Mouse (Mus musculus) bone marrow macrophage, adult 2 months (primary cell): Measurements from ENCODE around the gene Cdv3.

ENCODE experiments used
- CTCF ChIP-seq: IDR thresholded peaks from 2 replicates; pipeline ENCODE4 v1.5.1; 2012; ENCODE audit warnings: low read depth, mild to moderate bottlenecking, low read length, moderate library complexity
- POLR2A ChIP-seq: IDR thresholded peaks from 2 replicates; pipeline ENCODE4 v1.6.1; 2012; ENCODE audit warnings: mild to moderate bottlenecking, low read depth, low read length, borderline replicate concordance

DNA sequence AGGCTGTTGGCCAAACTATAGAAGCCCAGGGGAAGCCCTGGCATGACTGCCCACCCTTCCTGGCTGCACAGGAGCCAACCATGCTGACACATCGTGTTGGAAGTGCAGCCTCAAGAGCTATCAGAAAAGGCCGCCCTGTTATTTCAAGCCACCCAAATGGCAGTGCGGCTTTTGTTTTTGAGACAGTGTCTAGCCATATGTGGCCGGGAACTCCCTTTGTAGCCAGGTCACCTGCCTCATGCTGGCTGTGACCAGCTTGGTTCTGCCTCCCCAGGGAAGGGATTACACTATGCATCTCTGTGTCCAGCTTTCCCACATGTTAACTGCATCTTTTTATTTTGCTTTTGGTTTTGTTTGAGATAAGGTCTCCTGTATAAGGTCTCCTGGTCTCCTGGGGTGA is 14.9 kb upstream of the Cdv3 start:
- TF ChIP-seq CTCF (no peak), POLR2A (no peak)
